Mouse (Mus musculus): ENCODE measurements around the gene Tm9sf1.

- TF ChIP-seq CTCF (IDR thresholded peaks at IDR 0.05; ENCODE audit: borderline replicate concordance, control insufficient read depth, extremely low read depth, insufficient read depth, low read length, poor library complexity) (no peak), POLR2A (IDR thresholded peaks at IDR 0.05; ENCODE audit: control insufficient read depth, extremely low read depth, insufficient read depth, low read length, poor library complexity) (no peak)
Measured at GRCm38 (mm10) chr14:55642679-55643059, 937 bp downstream of the Tm9sf1 start.
